Mouse (Mus musculus): Measurements from ENCODE around the gene Gxylt2. TPM values are rescaled to one million over a fixed set of nuclear protein-coding genes. Genes with fewer than 3 reads are reported as not detected.

Gene Gxylt2
- total RNA-seq, 2 experiments from 2014 or later: 0.96 to 1.3 TPM

- DNase-seq (ENCODE audit: low spot score in 2 of 2): no peak
- intact Hi-C loops (cut with DNase I): no loop called here
Measured at GRCm38 (mm10) chr6:100831751-100832150, 127.2 kb downstream of the Gxylt2 start.

GRCm38 (mm10) chr6:100833355-100833754 is 128.8 kb downstream of the Gxylt2 start, which contains the start of gene Ppp4r2:
Gene Ppp4r2 (plus strand): TSS chr6:100833622.
- intact Hi-C loops (cut with DNase I): no loop called here
- peak; percentile 88 to 91 for DNase-seq (ENCODE audit: low spot score in 2 of 2)

GRCm38 (mm10) chr6:100833811-100834481 is 129.4 kb downstream of the Gxylt2 start:
- peak; percentile 69 to 72 for DNase-seq (ENCODE audit: low spot score in 2 of 2)
- intact Hi-C loops (cut with DNase I): loop anchor here (2.0 kb wide), 1 partner anchor 157 kb away; no protein-coding TSS in a partner anchor

DNA sequence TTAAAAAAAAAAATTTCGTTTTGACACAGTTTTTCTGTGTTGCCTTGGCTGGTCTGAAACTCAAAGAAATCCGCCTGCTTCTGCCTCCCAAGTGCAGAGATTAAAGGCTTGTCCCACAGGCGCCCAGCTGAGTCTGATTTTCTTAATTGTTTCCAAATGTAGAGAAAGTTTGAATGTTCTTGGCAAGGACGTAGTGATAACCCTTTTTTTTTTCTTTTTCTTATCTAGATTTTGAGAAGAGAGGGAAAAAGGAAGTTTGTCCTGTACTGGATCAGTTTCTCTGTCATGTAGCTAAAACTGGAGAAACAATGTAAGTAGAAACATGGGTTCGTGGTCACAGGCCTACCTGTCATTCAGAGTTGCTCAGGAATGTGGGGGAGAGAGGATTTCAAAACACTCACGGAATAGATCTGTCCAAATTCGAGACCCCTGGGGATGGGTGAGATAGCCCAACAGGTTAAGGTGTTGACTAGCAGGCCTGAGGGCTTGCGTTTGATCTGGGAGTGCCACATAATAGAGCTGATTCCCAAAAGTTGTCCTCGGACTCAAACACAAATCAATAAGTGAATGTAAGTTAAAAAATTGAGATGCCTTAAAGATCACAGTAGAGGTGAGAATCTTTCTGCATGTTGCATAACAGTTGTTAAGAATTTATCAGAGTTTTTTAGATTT is 130.1 kb downstream of the Gxylt2 start:
- intact Hi-C loops (cut with DNase I): loop anchor here (2.0 kb wide), 1 partner anchor 158 kb away; no protein-coding TSS in a partner anchor
- DNase-seq (ENCODE audit: low spot score in 2 of 2): no peak

GRCm38 (mm10) chr6:100845058-100845457 is 140.5 kb downstream of the Gxylt2 start:
- no peak for DNase-seq (ENCODE audit: low spot score in 2 of 2)
- intact Hi-C loops (cut with DNase I): no loop called here

GRCm38 (mm10) chr6:100847264-100847663 is 142.7 kb downstream of the Gxylt2 start:
- DNase-seq (ENCODE audit: low spot score in 2 of 2): no peak
- intact Hi-C loops (cut with DNase I): no loop called here

DNA sequence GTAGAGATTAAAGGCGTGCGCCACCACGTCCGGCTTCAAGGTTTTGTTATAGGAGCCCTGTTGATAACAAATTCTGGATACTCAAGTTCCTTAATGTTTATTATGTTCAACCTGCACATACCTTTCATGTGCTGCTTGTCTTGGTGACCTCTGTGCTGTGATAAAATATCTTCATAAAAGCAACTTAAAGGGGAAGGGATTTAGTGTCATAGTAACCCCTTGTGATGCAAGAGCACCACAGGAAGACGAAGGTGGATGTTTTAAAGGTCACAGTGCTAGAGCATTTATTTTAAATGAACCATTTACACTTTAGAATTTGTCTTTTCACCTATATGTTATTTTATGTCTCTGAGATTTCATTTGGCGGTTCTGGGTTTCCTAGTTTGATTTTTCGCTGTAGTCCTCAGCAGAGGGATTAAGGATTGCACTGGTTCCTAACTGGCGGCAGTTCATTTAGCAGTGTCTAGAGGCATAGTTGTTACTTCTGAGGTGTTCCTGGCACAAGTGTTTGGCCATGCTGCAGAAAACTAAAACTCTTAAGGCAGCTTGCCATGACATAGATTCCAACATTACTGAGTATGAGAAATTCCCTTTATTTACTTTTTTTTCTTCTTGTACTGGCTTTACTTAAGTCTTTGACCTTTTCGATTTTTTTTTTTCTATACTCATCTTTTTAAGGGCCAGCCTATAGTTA is 144.3 kb downstream of the Gxylt2 start:
- intact Hi-C loops (cut with DNase I): no loop called here

DNA sequence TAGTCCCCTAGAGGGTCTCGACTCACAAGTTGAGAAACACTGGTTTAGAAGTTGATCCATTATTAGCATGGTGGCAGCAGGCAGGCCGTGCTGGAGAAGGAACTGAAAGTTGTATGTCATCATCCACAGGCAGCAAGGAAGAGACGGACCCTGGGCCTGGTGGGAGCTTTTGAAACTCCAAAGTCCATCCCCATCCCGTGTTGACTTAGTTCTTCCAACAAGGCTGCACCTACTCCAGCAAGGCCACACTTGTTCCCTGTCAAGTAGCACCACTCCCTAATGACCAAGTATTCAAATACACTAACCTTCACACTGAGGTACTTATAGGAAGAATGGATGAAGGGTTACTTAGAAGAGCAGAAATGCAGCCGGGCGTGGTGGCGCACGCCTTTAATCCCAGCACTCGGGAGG is 146.1 kb downstream of the Gxylt2 start:
- intact Hi-C loops (cut with DNase I): no loop called here
- DNase-seq (ENCODE audit: low spot score in 2 of 2): no peak

More for the DNA sequence above, 144.3 kb downstream of the Gxylt2 start:
- DNase-seq (ENCODE audit: low spot score in 2 of 2): no peak

- DNase-seq (ENCODE audit: low spot score in 2 of 2): no peak
- intact Hi-C loops (cut with DNase I): no loop called here
Measured at GRCm38 (mm10) chr6:100851083-100851482, 146.5 kb downstream of the Gxylt2 start.

Other genes with a start within 250 kb of the Gxylt2 start
- 1 to 10 TPM; 4.5 to 6.1 TPM for gene Shq1, start 33.6 kb upstream of the Gxylt2 start, total RNA-seq (2021)
- 10 to 100 TPM; 62.6 to 70.0 TPM for gene Ppp4r2, start 128.9 kb downstream of the Gxylt2 start, total RNA-seq (2021)